Mouse (Mus musculus) kidney, postnatal 14 days (tissue): ENCODE results near the gene Tor4a.

ENCODE experiments used
- DNase-seq: peaks from one replicate; pipeline ENCODE4 v3.0.0; 2022; ENCODE audit warnings: mixed read lengths

Tor4a gene

DNA sequence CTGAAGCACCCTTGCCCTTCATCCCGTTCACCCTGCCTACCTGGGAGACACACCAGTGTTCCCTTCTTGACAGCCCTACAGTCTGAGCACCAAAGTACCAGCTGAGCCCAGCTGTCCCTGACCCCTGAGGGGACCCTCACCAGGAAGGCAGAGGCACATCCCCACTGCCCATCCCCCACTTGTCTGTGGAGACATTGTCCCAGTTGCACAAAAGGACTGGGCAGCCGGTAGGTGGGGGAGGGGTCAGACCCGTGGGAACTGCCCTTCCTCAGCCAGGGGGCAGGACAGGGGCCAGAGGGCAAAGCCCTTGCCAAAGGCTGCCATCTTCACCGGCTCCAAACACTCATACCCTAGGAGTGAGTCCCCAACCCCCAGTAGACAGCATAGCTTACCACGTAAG, 26.9 kb downstream of the Tor4a start:
- no peak for DNase-seq

DNA sequence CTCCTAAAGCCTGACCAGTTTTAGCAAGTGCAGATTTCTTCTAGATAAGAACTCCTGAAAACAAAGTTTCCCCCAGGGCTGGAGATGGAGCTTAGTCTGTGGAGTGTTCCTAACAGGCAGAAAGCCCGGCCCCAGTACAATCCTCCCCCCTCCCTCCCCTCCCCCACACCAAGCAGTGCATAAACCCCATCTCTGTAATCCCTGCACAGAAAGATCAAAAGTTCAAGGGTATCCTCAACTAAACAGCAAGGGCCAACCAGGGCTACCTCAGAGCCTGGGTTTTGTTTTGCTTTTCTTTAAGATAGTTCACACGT, 28.1 kb downstream of the Tor4a start:
- DNase-seq: no peak

DNA sequence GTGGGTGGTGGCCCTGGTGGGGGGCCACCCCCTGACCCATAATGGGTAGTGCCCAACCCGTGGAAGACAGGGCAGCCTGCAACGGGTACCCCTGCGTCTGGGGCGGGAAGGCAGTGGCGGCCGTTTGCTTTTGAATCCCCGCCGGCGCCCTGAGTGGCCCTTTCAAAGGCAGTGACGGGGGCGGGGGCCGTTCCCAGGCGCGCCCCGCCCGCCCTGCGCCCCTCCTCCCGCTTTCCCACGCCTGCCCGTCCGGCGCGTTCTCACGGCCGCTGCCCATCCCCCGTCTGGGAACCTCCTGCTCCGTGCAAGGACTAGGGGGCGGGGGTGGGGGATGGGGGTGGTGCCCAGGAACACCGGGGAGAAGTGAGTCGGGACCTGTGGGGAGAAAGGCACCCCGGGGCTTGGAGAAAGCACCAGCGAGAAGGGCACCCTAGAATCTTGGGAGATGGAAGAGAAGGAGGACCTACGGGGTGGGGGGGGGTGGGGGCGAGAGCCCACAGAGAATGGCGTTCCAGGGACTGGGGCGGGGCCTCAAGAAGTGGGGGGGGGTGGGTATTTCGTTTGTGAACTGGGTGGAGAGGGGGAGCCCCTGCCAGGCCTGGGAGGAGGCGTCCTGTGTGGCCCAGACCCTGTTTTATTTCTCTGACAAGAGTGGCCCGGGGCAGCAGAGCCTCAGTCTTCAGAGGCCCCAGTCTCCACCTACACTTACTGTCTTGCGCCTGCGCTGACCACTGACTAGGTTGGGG, 28.6 kb downstream of the Tor4a start:
- DNase-seq: peak; percentile 87

- no peak for DNase-seq
Observed at GRCm38 (mm10) chr2:25167481-25167880, 29.2 kb downstream of the Tor4a start.

DNA sequence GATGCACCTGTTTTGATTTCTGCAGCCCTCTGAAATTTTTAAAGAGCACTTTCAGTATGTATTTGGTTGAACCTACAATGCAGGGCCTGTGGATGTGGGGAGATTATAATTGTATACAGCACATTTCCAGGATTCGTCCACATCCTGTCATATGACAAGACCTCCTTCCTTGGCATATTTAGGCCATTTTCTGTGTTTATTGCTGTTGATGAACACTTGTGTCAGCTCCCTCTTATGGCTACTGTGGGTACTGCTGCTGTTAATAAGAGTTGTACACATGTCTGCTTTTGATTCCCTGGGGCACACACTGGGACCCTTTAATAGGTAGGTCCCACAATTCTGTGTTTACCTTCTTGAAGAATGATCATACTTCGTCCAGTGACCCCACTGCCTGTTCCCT, 39.0 kb downstream of the Tor4a start:
- peak; percentile 67 for DNase-seq

DNA sequence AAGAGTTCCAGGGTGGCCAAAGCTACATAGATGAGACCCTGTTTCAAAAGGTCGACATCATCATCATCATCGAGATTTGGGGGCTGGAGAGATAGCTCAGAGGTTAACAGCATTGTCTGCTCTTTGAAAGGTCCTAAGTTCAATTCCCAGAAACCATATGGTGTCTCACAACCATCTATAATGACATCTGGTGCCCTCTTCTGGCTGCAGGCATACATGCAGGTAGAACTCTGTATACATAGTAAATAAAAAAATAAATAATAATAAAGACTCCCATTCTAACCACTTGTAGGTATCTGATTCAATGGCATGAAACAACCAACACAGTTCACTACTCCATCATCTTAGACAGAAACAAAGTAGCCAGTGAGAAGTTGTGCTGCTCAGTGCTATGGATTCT, 39.7 kb downstream of the Tor4a start:
- DNase-seq: no peak

GRCm38 (mm10) chr2:25156177-25156576, 40.5 kb downstream of the Tor4a start:
- no peak for DNase-seq

GRCm38 (mm10) chr2:25151280-25151956, 45.3 kb downstream of the Tor4a start:
- no peak for DNase-seq

DNA sequence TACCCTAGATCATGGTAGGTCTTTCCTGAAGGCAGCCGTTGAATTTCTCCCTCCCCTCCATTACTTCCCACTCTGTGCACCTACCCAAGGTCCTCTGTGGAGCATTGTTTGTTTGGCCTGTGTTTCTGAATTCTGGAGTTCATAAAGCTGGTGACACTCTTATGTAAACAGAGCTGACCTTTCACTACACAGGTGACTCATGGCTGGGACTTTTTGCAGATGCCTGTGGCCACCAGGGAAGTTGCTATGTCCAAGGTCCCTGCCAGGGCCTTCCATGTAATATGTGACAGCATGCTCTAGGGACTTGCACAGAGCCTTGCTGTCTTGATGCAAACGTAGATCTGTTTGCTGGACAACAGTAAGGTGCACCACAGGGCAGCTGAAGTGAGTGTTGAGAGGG, 47.0 kb downstream of the Tor4a start:
- DNase-seq: no peak

GRCm38 (mm10) chr2:25147892-25148291, 48.8 kb downstream of the Tor4a start:
- no peak for DNase-seq

- no peak for DNase-seq
Observed at GRCm38 (mm10) chr2:25147398-25147797, 49.3 kb downstream of the Tor4a start.

DNA sequence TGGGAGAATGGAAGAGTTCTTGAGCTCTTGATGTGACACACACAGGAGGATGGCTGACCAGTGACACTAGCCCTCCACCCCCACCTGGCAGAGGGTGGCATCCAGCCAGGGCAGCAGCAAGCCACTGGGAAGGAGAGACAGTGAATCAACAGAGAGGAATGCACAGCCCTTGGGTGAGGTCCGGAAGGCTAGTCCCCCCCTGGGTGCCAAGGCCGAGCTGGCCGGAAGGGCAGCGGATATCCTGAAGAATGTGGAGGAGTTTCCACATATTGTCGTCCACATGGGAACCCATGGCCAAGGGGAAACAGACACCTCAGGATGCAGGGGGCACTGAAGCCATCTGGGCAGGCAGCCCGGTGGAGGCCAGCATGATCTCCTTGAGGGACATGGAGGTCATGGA, 51.3 kb downstream of the Tor4a start:
- DNase-seq: peak; percentile 79
